Mouse (Mus musculus) retina, postnatal 7 days (tissue): ENCODE measurements around the gene Fam124a.
"Not testable (repeated sequence)": the region's sequence is repeated elsewhere in the genome, so short reads cannot be mapped to it uniquely, and the experiment has no call there.

ENCODE experiments used
- DNase-seq: peaks from one replicate; pipeline ENCODE4 v3.0.0-alpha.2; 2012; ENCODE audit warnings: low read depth, low spot score

The Fam124a gene

GRCm38 (mm10) chr14:62574906-62575305, 19.4 kb downstream of the Fam124a start:
- no peak for DNase-seq

- DNase-seq = no peak
Observed at GRCm38 (mm10) chr14:62575862-62576261, 20.3 kb downstream of the Fam124a start.

- no peak for DNase-seq
Observed at GRCm38 (mm10) chr14:62580945-62581344, 25.4 kb downstream of the Fam124a start.

GRCm38 (mm10) chr14:62581768-62582167, 26.2 kb downstream of the Fam124a start:
- DNase-seq = no peak

GRCm38 (mm10) chr14:62584637-62585036, 29.1 kb downstream of the Fam124a start:
- no peak for DNase-seq

- DNase-seq = no peak
Observed at GRCm38 (mm10) chr14:62585338-62585737, 29.8 kb downstream of the Fam124a start.

GRCm38 (mm10) chr14:62600109-62600522, 44.6 kb downstream of the Fam124a start:
- no peak for DNase-seq

- DNase-seq = no peak
Observed at GRCm38 (mm10) chr14:62602271-62602670, 46.7 kb downstream of the Fam124a start.

GRCm38 (mm10) chr14:62602869-62603268, 47.3 kb downstream of the Fam124a start:
- no peak for DNase-seq

- no peak for DNase-seq
Observed at GRCm38 (mm10) chr14:62607791-62608196, 52.3 kb downstream of the Fam124a start.

- no peak for DNase-seq
Observed at GRCm38 (mm10) chr14:62609904-62610303, 54.4 kb downstream of the Fam124a start.

- no peak for DNase-seq
Observed at GRCm38 (mm10) chr14:62622393-62622792, 66.9 kb downstream of the Fam124a start.

GRCm38 (mm10) chr14:62627951-62628350, 72.4 kb downstream of the Fam124a start:
- no peak for DNase-seq

GRCm38 (mm10) chr14:62637436-62638344, 82.2 kb downstream of the Fam124a start:
- no peak for DNase-seq

GRCm38 (mm10) chr14:62638345-62638702, 82.8 kb downstream of the Fam124a start:
- no peak for DNase-seq

GRCm38 (mm10) chr14:62639111-62639510, 83.6 kb downstream of the Fam124a start:
- no peak for DNase-seq

- DNase-seq = no peak
Observed at GRCm38 (mm10) chr14:62639551-62639950, 84.0 kb downstream of the Fam124a start.

- DNase-seq = no peak
Observed at GRCm38 (mm10) chr14:62640396-62640795, 84.9 kb downstream of the Fam124a start.

- not testable (repeated sequence) for DNase-seq
Observed at GRCm38 (mm10) chr14:62642368-62642767, 86.8 kb downstream of the Fam124a start.

- DNase-seq = no peak
Observed at GRCm38 (mm10) chr14:62648405-62648804, 92.9 kb downstream of the Fam124a start.

GRCm38 (mm10) chr14:62650376-62650775, 94.8 kb downstream of the Fam124a start:
- DNase-seq = no peak

GRCm38 (mm10) chr14:62651771-62652170, 96.2 kb downstream of the Fam124a start:
- DNase-seq = no peak

- no peak for DNase-seq
Observed at GRCm38 (mm10) chr14:62655996-62656395, 100.5 kb downstream of the Fam124a start.
